Mouse (Mus musculus) neural tube, embryonic 10.5 days (tissue): ENCODE results near the gene Pus1.

ENCODE experiments used
- DNase-seq: peaks from one replicate; pipeline ENCODE4 v3.0.0-alpha.2; 2017; ENCODE audit warnings: low spot score; ENCODE audit errors: extremely low spot score

Gene Pus1

GRCm38 (mm10) chr5:110779998-110780760 lies at the start of gene Pus1:
TSS of gene Pus1 (minus strand) at chr5:110780659.
- peak; percentile 88 for DNase-seq

DNA sequence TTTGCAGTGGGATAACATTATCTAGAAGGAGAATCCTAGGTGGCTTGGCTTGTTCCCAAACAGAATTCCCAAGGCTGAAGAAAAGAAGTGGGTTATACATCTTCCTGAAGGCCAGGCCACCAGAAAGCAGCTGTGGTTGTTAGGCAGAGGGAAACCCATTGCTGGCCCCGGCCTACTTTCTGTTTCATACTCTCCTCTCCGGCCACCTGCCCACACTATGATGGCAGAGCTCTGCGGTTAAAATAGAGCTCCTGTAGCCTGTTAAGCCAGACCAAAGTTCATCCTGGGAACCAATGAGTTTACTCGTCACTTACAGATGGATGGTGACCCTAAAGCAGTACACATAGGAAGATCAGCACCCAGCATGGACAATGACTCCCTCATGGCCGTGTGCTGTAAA lies 47.1 kb upstream of the Pus1 start:
- DNase-seq = no peak

- no peak for DNase-seq
Observed at GRCm38 (mm10) chr5:110826781-110827495, 46.5 kb upstream of the Pus1 start.

- no peak for DNase-seq
Observed at GRCm38 (mm10) chr5:110824421-110824820, 44.0 kb upstream of the Pus1 start.

DNA sequence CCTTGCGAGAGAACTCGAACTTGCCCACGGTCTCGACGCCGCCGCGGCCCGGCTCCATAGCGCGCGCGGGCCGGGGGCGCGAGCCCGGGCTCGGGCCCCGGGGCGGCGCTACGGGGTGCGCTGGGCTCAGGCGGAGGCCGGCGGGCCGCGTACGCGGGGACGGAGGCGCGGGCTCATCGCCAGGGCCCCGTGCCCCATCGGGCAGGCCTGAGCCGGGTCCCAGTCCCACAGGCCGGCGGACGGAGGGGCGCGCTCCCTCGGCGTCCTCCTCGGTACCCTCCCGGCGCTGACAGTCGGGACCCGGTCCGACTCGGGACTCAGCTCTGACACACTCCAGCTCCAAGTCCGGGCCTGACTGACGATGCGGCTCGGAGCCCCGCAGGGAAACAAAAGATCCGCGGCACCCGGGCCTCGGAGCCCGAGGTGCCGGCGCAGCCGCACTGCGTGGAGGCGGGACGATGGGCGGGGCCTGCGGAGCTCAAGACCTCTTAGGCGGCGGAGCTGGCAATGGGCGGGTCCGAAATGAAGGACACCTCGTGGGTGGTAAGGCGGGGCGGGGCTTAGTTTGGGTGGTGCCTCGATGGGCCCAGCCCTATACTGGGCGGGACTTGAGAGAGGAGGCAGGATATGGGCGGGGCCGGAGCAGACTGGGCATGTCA lies 29.3 kb upstream of the Pus1 start, which contains the start of gene Ulk1:
Gene Ulk1 (minus strand): TSS at position 431 of the 659 bp plus-strand sequence.
- peak; percentile 97 for DNase-seq

DNA sequence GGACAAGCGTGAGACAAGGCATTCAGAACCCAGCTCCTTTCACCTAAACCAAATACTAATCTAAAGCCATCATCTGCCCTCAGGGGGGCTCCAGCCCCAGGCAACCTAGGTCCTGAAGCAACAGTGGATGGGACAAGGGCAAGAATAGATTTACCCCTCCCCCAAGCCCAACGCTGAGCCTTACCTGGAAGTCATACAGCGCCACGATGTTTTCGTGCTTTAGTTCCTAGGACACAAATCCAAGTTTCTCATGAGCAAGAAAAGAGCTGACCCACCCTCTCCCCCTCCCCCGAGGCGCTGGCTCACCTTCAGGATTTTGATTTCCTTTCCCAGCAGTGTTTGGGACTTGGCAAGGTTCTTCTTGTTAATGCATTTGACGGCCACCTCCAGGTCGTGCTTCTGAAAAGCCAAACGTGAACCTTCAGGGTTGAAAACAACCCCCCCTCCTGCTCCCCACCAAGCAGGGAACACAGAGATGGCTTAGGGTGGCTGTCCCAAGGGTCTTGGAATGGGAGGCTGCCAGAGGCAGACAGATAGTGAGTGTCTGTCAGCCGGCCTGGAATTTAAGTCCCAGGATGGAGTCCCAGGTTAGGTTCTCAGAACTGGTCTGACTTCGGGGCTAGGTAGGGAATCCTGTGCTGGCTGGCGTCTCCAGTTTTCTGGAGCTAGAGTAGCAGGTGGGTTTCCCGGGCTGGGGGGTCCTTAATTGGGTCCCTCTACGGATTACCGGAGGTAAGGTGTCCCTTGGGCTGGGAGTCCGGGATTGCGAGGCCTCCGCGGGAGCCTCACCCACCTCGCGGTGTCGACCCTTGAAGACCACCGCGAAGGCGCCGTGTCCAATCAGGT lies 28.6 kb upstream of the Pus1 start:
- peak; percentile 70 for DNase-seq

- DNase-seq = peak; percentile 79
Observed at GRCm38 (mm10) chr5:110808061-110808631, 27.7 kb upstream of the Pus1 start.

DNA sequence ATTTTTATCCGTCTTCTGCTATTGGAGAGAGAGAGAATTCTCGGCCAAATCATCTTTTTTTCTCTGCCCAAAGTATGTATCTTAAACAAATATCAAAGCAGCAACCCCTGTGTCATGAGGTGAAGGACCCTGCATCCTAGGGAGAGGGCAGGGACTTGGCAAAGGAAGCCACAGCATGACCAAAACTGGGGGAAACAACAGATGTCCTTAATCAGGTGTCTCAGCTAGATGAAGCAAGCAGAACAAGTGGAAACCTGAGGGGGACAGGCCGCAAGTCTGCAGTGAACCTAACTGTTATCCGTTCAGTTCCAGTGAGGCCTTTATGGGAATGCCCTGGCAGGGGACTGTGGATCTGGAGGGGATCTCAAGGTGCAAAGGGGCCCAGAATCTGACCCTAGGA lies 27.0 kb upstream of the Pus1 start:
- DNase-seq = no peak

GRCm38 (mm10) chr5:110806676-110807075 lies 26.2 kb upstream of the Pus1 start:
- DNase-seq = no peak

DNA sequence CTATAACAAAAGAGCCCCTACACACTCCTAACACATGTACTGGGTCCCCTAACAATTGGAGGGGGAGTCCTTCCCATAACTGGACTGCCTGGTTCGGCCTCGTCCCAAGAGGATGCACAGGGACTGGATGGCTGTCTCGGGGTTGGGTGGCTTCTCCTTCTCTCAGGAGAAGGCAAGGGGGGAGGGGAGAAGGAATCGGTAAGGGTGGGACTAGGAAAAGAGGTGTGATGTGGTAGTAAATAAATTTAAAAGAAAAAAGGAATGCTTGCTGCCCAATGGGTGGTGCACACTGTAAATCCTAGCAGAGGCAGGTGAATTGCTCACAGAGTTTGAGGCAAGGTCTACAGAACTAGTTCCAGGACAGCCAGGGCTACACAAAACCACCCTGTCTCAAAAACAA lies 25.7 kb upstream of the Pus1 start:
- no peak for DNase-seq

DNA sequence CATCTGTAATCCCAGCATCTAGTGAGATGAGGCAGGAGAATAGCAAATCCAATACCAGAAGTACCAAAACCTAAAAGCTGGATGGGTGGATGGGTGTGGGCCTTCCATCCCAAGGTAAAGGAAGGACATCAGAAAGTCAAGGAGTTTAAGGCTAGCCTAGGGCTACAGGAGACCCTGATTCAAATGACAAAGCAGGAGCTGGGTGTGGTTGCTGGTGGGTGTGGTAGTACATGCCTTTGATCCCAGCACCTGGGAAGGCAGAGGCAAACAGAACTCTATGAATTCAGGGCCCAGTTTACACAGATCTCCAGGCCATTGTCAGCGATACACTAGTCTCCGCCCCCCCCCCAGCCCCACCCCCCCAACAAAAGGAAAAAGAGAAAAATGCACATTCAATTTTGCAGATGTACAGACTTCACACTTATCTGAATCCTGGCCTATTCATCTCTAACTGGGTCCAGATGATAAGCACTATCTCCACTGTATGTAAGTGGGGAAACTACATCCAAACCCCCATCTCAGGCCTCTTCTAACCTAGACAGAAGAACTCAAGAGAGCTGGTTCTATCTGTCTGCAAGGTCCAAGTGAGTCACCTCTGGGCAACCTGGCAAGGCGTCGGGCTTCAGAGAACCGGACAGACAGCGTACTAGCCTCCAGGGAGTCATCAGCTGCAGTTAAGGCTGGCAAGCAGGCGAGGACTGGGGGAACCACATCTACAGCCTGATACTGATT lies 23.7 kb upstream of the Pus1 start:
- no peak for DNase-seq

DNA sequence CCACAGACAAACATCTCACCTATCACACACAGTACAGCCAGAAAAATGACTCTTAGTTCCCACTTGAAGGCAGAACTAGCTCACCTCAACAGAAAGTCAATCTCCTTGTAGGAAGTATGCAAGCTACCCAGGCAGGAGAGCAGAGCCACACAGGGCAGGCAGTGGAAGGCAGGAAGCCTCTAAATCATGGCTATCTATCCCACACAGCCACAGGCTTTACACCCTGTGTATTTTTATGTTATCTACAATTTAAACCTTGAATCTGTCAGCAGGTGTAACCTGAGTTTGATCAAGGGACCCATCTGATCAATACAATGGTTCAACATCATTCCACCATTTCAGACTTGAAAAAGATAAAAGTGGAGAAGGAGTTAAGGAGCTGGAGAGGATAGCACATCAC lies 22.4 kb upstream of the Pus1 start:
- no peak for DNase-seq

GRCm38 (mm10) chr5:110802186-110802585 lies 21.7 kb upstream of the Pus1 start:
- no peak for DNase-seq

GRCm38 (mm10) chr5:110801036-110801624 lies 20.7 kb upstream of the Pus1 start:
- no peak for DNase-seq

DNA sequence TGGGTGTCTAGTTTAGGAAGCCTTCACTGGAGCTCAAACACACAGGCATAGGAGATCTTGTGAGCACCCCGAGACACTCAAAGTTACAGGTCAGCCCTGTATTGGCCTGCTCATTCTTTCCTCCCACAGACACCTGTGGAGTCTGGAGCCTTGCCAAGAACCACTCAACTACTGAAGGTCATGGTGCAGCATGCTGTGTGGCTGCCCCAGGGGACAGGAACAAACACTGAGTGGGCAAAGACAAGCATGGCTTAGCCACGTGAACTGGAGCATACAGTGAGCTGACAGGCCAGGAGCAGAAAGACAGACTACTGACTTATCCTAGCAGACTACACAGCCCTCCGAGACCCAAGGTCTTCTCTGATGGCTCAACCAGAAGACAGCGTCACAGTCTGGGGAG lies 17.2 kb upstream of the Pus1 start:
- no peak for DNase-seq

DNA sequence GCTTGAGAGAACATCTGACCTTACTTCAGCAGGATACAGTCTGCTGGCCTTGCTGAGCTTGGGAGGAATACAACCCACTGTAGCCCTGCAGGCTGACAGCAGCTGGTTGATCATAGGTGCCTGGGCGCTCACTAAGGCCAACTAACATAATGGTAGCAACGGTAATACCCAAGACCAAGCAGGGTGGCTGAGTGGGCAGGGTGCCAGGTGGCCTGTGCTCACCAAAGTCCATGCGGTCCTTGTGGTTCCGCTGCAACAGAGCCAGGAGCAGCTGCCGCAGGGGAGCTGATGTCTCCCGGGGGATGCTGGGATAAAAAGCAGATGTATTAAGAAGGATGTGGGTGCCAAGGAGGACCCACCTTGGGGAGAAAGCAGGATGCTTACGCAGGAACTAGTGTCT lies 13.9 kb upstream of the Pus1 start:
- DNase-seq = no peak

- DNase-seq = peak; percentile 41
Observed at GRCm38 (mm10) chr5:110788684-110789083, 8.2 kb upstream of the Pus1 start.

DNA sequence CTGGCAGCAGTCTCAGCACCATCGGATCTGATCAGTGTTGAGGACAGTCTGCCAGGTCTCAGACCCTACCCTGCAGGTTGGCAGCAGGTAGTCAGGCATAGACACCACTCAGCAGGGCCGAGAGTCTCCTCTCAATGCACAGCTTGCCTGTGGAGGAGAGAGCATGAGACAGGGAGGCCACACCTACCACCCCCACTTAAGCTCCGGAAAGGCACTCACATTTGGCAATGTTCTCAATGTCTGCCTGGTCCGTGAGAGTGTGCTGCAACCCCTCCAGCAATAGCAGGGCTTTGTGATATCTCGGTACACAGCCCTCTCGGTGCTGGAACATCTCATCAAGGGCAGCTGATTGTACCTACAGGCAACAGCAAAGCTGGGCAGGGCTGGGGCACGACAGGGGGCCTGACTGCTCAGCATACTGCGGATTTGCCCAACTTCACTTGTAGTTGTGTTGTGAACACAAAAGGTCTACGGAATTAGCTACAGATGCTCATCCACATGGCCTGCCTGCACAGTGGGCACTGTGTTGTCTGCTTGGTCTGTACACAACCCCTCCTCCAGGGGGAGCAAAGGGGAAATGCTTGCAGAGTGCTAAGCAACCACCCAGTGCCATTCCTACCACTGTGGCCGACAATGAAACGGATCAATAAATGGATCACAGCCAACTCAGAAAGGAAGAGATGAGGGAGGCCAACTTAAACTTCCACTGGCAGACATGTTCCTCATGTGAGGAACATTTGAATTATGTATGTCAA lies 5.8 kb upstream of the Pus1 start:
- no peak for DNase-seq

DNA sequence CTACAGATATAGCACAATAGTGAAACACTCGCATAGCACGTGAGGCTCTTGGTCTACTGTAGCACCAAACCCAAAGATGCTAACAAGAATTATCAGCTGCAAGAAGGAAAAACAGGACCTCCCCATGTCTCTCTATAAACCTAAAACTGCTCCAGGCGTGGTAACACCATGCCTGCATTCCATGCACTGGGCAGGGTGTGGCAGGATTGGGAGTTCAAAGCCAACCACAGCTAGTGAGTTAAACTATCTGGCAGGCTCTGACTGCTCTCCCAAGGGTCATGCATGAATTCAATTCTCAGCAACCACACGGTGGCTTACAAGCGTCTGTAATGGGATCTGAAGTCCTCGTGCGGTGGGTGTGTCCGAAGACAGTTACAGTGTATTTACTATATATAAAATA lies 2.7 kb upstream of the Pus1 start:
- DNase-seq = no peak
